Mouse (Mus musculus) frontal cortex, postnatal 14 days (tissue): ENCODE measurements around the gene Olfr845.

Experiments
- DNase-seq, 2 experiments: peaks; one replicate each; pipeline ENCODE4 v3.0.0; 2022; ENCODE audit warnings: low spot score in 2 of 2

Gene Olfr845

DNA sequence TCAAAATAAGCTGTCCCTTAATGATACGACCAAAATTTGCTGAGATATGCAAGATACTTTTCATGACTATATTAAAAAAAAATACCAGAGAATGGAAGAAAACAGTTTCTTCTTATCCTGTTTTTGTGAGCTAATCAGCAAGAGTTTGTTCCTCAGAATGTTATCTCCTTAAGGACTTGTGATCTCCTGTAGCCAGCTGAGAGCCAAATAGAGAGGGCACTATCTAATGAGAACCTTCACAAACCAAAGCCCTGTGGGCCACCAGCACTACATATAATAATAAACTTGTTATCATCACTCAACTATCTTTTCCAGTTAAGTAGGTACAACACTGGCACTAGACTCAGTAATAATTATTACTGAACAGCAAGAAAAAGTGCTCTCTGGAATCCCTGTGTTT, at the start of gene Olfr845:
Gene Olfr845 (plus strand): TSS at position 301 of the 400 bp plus-strand sequence.
- DNase-seq = no peak

GRCm38 (mm10) chr9:19316047-19316446, 20.2 kb upstream of the Olfr845 start, which contains the start of gene Olfr844:
Gene Olfr844, plus strand, starts transcription at chr9:19316347.
- DNase-seq = no peak

DNA sequence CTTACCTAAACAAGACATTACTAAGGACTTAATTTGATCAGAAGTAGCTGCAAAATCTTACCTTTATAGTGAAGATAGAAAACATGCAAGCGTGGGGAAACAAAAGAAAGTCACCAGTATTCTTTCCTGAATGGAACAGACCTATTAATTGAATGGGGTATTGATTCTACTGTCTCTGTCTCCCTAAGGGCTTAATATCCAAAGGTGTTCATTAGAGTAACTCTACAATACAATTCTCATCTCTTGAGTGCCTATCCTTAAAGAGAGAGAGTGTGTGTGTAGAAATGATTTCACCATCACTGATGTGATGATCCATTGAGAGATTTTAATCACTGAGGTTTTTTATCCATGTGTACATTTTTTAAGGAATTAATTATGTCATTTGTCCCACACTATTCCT, 27.6 kb downstream of the Olfr845 start, which contains the start of gene Olfr846:
Gene Olfr846 (minus strand): TSS at position 101 of the 400 bp plus-strand sequence.
- no peak for DNase-seq

DNA sequence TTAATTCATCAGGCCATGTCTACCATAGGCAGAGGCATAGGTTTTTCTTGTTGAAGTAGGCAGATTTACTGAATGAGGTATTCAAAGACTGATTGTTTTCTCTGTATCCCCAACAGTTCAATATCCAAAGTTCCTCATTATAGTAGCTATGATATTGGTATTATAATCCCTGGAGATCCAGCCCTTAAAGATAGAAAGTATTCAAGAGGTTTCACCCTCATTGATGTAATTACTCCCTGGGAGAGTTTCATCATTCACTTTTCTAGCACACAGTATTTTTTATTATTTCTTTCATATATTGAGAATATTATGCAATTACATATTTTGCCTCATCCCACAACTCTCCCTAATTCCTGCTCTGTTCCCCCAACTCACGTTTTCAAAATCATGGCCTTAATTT, 42.3 kb downstream of the Olfr845 start, which contains the start of gene Olfr847:
Gene Olfr847 (minus strand): TSS at position 101 of the 400 bp plus-strand sequence.
- no peak for DNase-seq
